Mouse (Mus musculus): ENCODE results near the gene She. TPM values are rescaled to one million over a fixed set of nuclear protein-coding genes. Genes with fewer than 3 reads are reported as not detected.

She gene
- polyA plus RNA-seq, 1 experiment = 4.2 TPM

GRCm38 (mm10) chr3:89889841-89890430 is 58.8 kb downstream of the She start:
- TF ChIP-seq EP300 (IDR thresholded peaks at IDR 0.05; ENCODE audit: insufficient read depth, low read depth, low read length) = no peak
- no peak for TF ChIP-seq CTCF (IDR thresholded peaks at IDR 0.05; ENCODE audit: low read depth, low read length)
- TF ChIP-seq POLR2A (IDR thresholded peaks at IDR 0.05; ENCODE audit: insufficient read depth, low read length) = no peak
- Histone ChIP-seq H3K9ac (ENCODE audit: low read depth, poor library complexity, severe bottlenecking) (no peak overlapping the region), H3K4me3 (ENCODE audit: low read depth, low read length) (no peak overlapping the region), H3K27me3 (ENCODE audit: control insufficient read depth, insufficient read depth, low read length, poor library complexity, severe bottlenecking) (no peaks in the 10 kb centered on the region), H3K9me3 (replicated peaks; ENCODE audit: control insufficient read depth, insufficient read depth, low read length, poor library complexity, severe bottlenecking) (no peaks in the 10 kb centered on the region), H3K36me3 (ENCODE audit: control insufficient read depth, insufficient read depth, low read length, poor library complexity, severe bottlenecking) (no peaks in the 10 kb centered on the region), H3K4me1 (ENCODE audit: control insufficient read depth, insufficient read depth, low read length) (peaks cover 2% of the 10 kb centered on the region), H3K27ac (ENCODE audit: insufficient read depth, low read length) (no peak overlapping the region)

GRCm38 (mm10) chr3:89891696-89892095 is 60.5 kb downstream of the She start:
- H3K27ac ChIP-seq (ENCODE audit: insufficient read depth, low read length) = no peak overlapping the region
- no peaks in the 10 kb centered on the region for H3K36me3 ChIP-seq (ENCODE audit: control insufficient read depth, insufficient read depth, low read length, poor library complexity, severe bottlenecking)
- H3K27me3 ChIP-seq (ENCODE audit: control insufficient read depth, insufficient read depth, low read length, poor library complexity, severe bottlenecking) = no peaks in the 10 kb centered on the region
- no peak overlapping the region for H3K9ac ChIP-seq (ENCODE audit: low read depth, poor library complexity, severe bottlenecking)
- no peak for TF ChIP-seq EP300 (IDR thresholded peaks at IDR 0.05; ENCODE audit: insufficient read depth, low read depth, low read length)
- TF ChIP-seq CTCF (IDR thresholded peaks at IDR 0.05; ENCODE audit: low read depth, low read length) = no peak
- no peak for TF ChIP-seq POLR2A (IDR thresholded peaks at IDR 0.05; ENCODE audit: insufficient read depth, low read length)
- H3K4me3 ChIP-seq (ENCODE audit: low read depth, low read length) = no peak overlapping the region
- peaks cover 3% of the 10 kb centered on the region for H3K4me1 ChIP-seq (ENCODE audit: control insufficient read depth, insufficient read depth, low read length)
- H3K9me3 ChIP-seq (replicated peaks; ENCODE audit: control insufficient read depth, insufficient read depth, low read length, poor library complexity, severe bottlenecking) = no peaks in the 10 kb centered on the region

DNA sequence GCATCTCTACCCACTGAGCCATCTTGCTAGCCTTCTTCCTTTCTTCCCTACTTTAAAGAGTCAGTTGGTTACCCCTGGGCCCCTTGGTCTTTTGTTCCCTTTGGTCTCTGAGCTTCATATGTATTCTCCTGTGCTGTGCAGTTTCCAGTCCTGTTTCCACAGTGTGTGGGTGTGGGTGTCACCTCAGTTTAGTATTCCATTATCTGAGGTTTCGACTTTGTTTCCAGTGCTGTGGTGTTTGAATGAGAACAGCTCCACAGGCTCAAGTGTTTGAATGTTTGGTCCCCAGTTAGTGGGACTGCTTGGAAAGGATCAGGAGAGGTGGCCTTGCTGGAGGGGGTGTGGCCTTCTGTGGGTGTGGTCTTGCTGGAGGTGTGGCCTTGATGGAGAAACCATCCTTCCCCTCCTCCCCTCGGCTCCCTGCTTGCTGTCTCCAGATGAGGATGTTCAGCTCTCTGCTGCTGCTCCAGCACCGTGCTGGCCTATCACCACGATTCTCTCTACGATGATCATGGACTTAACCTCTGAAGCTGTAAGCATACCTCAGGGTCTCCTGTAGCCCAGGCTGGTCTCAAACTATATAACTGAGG is 61.4 kb downstream of the She start:
- no peak for TF ChIP-seq EP300 (IDR thresholded peaks at IDR 0.05; ENCODE audit: insufficient read depth, low read depth, low read length)
- peaks cover 6% of the 10 kb centered on the region for H3K4me1 ChIP-seq (ENCODE audit: control insufficient read depth, insufficient read depth, low read length)
- H3K4me3 ChIP-seq (ENCODE audit: low read depth, low read length) = no peak overlapping the region
- no peak overlapping the region for H3K9ac ChIP-seq (ENCODE audit: low read depth, poor library complexity, severe bottlenecking)
- H3K9me3 ChIP-seq (replicated peaks; ENCODE audit: control insufficient read depth, insufficient read depth, low read length, poor library complexity, severe bottlenecking) = no peaks in the 10 kb centered on the region
- no peaks in the 10 kb centered on the region for H3K36me3 ChIP-seq (ENCODE audit: control insufficient read depth, insufficient read depth, low read length, poor library complexity, severe bottlenecking)
- H3K27ac ChIP-seq (ENCODE audit: insufficient read depth, low read length) = no peak overlapping the region
- no peaks in the 10 kb centered on the region for H3K27me3 ChIP-seq (ENCODE audit: control insufficient read depth, insufficient read depth, low read length, poor library complexity, severe bottlenecking)

DNA sequence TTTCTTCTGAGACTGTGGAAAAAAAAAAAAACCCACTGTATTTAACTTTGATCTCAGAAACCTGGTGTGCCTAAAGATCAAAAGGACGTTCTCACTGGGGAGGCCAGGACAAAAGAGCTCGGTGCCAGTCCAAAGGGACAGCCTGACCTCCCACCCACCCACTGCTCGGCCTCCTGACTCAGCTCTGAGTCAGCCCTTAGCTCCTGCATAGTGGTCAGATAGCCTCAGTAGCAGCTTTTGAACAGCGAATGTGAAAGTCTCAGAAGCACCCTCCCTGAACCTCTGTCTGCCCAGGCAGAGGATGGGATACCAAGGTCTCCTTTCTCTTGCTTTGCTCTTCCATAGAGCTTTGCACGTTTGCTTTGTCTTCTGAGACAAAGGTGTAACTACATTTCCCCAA is 65.4 kb downstream of the She start:
- H3K4me1 ChIP-seq (ENCODE audit: control insufficient read depth, insufficient read depth, low read length) = peaks cover 6% of the 10 kb centered on the region
- H3K4me3 ChIP-seq (ENCODE audit: low read depth, low read length) = no peak overlapping the region
- peak overlapping the region; percentile 20; the same call in 1 of the 2 replicates for H3K27ac ChIP-seq (ENCODE audit: insufficient read depth, low read length)
- H3K9ac ChIP-seq (ENCODE audit: low read depth, poor library complexity, severe bottlenecking) = no peak overlapping the region
- TF ChIP-seq CTCF (IDR thresholded peaks at IDR 0.05; ENCODE audit: low read depth, low read length) (no peak), POLR2A (IDR thresholded peaks at IDR 0.05; ENCODE audit: insufficient read depth, low read length) (no peak), EP300 (IDR thresholded peaks at IDR 0.05; ENCODE audit: insufficient read depth, low read depth, low read length) (no peak)
- no peaks in the 10 kb centered on the region for H3K36me3 ChIP-seq (ENCODE audit: control insufficient read depth, insufficient read depth, low read length, poor library complexity, severe bottlenecking)
- no peaks in the 10 kb centered on the region for H3K9me3 ChIP-seq (replicated peaks; ENCODE audit: control insufficient read depth, insufficient read depth, low read length, poor library complexity, severe bottlenecking)
- no peaks in the 10 kb centered on the region for H3K27me3 ChIP-seq (ENCODE audit: control insufficient read depth, insufficient read depth, low read length, poor library complexity, severe bottlenecking)

GRCm38 (mm10) chr3:89897204-89897796 is 66.1 kb downstream of the She start:
- Histone ChIP-seq H3K27me3 (ENCODE audit: control insufficient read depth, insufficient read depth, low read length, poor library complexity, severe bottlenecking) (no peaks in the 10 kb centered on the region), H3K36me3 (ENCODE audit: control insufficient read depth, insufficient read depth, low read length, poor library complexity, severe bottlenecking) (no peaks in the 10 kb centered on the region), H3K9me3 (replicated peaks; ENCODE audit: control insufficient read depth, insufficient read depth, low read length, poor library complexity, severe bottlenecking) (no peaks in the 10 kb centered on the region), H3K27ac (ENCODE audit: insufficient read depth, low read length) (no peak overlapping the region), H3K4me1 (ENCODE audit: control insufficient read depth, insufficient read depth, low read length) (peaks cover 6% of the 10 kb centered on the region), H3K4me3 (ENCODE audit: low read depth, low read length) (no peak overlapping the region), H3K9ac (ENCODE audit: low read depth, poor library complexity, severe bottlenecking) (no peak overlapping the region)
- TF ChIP-seq CTCF (IDR thresholded peaks at IDR 0.05; ENCODE audit: low read depth, low read length) = no peak
- peak; percentile 71 for TF ChIP-seq EP300 (IDR thresholded peaks at IDR 0.05; ENCODE audit: insufficient read depth, low read depth, low read length)
- no peak for TF ChIP-seq POLR2A (IDR thresholded peaks at IDR 0.05; ENCODE audit: insufficient read depth, low read length)

- H3K4me1 ChIP-seq (ENCODE audit: control insufficient read depth, insufficient read depth, low read length) = peaks cover 6% of the 10 kb centered on the region
Observed at GRCm38 (mm10) chr3:89898011-89898410, 66.8 kb downstream of the She start.

More at GRCm38 (mm10) chr3:89898011-89898410, 66.8 kb downstream of the She start:
- TF ChIP-seq POLR2A (IDR thresholded peaks at IDR 0.05; ENCODE audit: insufficient read depth, low read length) = no peak
- no peak for TF ChIP-seq EP300 (IDR thresholded peaks at IDR 0.05; ENCODE audit: insufficient read depth, low read depth, low read length)
- TF ChIP-seq CTCF (IDR thresholded peaks at IDR 0.05; ENCODE audit: low read depth, low read length) = no peak
- Histone ChIP-seq H3K9ac (ENCODE audit: low read depth, poor library complexity, severe bottlenecking) (no peak overlapping the region), H3K4me3 (ENCODE audit: low read depth, low read length) (no peak overlapping the region), H3K9me3 (replicated peaks; ENCODE audit: control insufficient read depth, insufficient read depth, low read length, poor library complexity, severe bottlenecking) (no peaks in the 10 kb centered on the region), H3K27me3 (ENCODE audit: control insufficient read depth, insufficient read depth, low read length, poor library complexity, severe bottlenecking) (no peaks in the 10 kb centered on the region), H3K36me3 (ENCODE audit: control insufficient read depth, insufficient read depth, low read length, poor library complexity, severe bottlenecking) (no peaks in the 10 kb centered on the region), H3K27ac (ENCODE audit: insufficient read depth, low read length) (no peak overlapping the region)
